Mouse (Mus musculus): Measurements from ENCODE around the gene Nars2.
"Not testable (repeated sequence)": the region's sequence is repeated elsewhere in the genome, so short reads cannot be mapped to it uniquely, and the experiment has no call there.

Nars2 gene

GRCm38 (mm10) chr7:96943715-96944377, 7.5 kb upstream of the Nars2 start:
- Histone ChIP-seq H3K27me3 (ENCODE audit: control insufficient read depth, insufficient read depth, low read length, poor library complexity, severe bottlenecking) (no peaks in the 10 kb centered on the region), H3K36me3 (ENCODE audit: control insufficient read depth, insufficient read depth, low read length, poor library complexity, severe bottlenecking) (no peaks in the 10 kb centered on the region)
- DNase-seq (ENCODE audit: low read depth, low spot score), result no peak

GRCm38 (mm10) chr7:96946501-96946900, 4.8 kb upstream of the Nars2 start:
- H3K36me3 ChIP-seq (ENCODE audit: control insufficient read depth, insufficient read depth, low read length, poor library complexity, severe bottlenecking); DNase-seq (ENCODE audit: low read depth, low spot score); H3K27me3 ChIP-seq (ENCODE audit: control insufficient read depth, insufficient read depth, low read length, poor library complexity, severe bottlenecking): not testable (repeated sequence)

- peak; percentile 19 for DNase-seq (ENCODE audit: low read depth, low spot score)
- H3K27me3 ChIP-seq (ENCODE audit: control insufficient read depth, insufficient read depth, low read length, poor library complexity, severe bottlenecking), result no peaks in the 10 kb centered on the region
- H3K36me3 ChIP-seq (ENCODE audit: control insufficient read depth, insufficient read depth, low read length, poor library complexity, severe bottlenecking), result 0 out of 2 replicates have a peak, but pooled peaks cover 1% of the 10 kb centered on the region
These were observed 789 bp downstream of the Nars2 start for GRCm38 (mm10) chr7:96952094-96952493.

GRCm38 (mm10) chr7:96959168-96959567, 7.9 kb downstream of the Nars2 start:
- peaks cover 4% of the 10 kb centered on the region; the same call in 1 of the 2 replicates for H3K36me3 ChIP-seq (ENCODE audit: control insufficient read depth, insufficient read depth, low read length, poor library complexity, severe bottlenecking)
- DNase-seq (ENCODE audit: low read depth, low spot score), result no peak
- H3K27me3 ChIP-seq (ENCODE audit: control insufficient read depth, insufficient read depth, low read length, poor library complexity, severe bottlenecking), result no peaks in the 10 kb centered on the region

GRCm38 (mm10) chr7:96967188-96967587, 15.9 kb downstream of the Nars2 start:
- H3K36me3 ChIP-seq (ENCODE audit: control insufficient read depth, insufficient read depth, low read length, poor library complexity, severe bottlenecking), result no peaks in the 10 kb centered on the region
- no peak for DNase-seq (ENCODE audit: low read depth, low spot score)
- no peaks in the 10 kb centered on the region for H3K27me3 ChIP-seq (ENCODE audit: control insufficient read depth, insufficient read depth, low read length, poor library complexity, severe bottlenecking)

- peak; percentile 78 for DNase-seq (ENCODE audit: low read depth, low spot score)
- H3K27me3 ChIP-seq (ENCODE audit: control insufficient read depth, insufficient read depth, low read length, poor library complexity, severe bottlenecking), result no peaks in the 10 kb centered on the region
- H3K36me3 ChIP-seq (ENCODE audit: control insufficient read depth, insufficient read depth, low read length, poor library complexity, severe bottlenecking), result no peaks in the 10 kb centered on the region
These were observed 19.1 kb downstream of the Nars2 start for GRCm38 (mm10) chr7:96970359-96970758.

- no peak for DNase-seq (ENCODE audit: low read depth, low spot score)
These were observed 20.0 kb downstream of the Nars2 start for GRCm38 (mm10) chr7:96971027-96971996.

GRCm38 (mm10) chr7:96972138-96972904, 21.0 kb downstream of the Nars2 start:
- no peak for DNase-seq (ENCODE audit: low read depth, low spot score)
- Histone ChIP-seq H3K27me3 (ENCODE audit: control insufficient read depth, insufficient read depth, low read length, poor library complexity, severe bottlenecking) (no peaks in the 10 kb centered on the region), H3K36me3 (ENCODE audit: control insufficient read depth, insufficient read depth, low read length, poor library complexity, severe bottlenecking) (no peaks in the 10 kb centered on the region)

More at GRCm38 (mm10) chr7:96971027-96971996, 20.0 kb downstream of the Nars2 start:
- no peaks in the 10 kb centered on the region for H3K27me3 ChIP-seq (ENCODE audit: control insufficient read depth, insufficient read depth, low read length, poor library complexity, severe bottlenecking)
- no peaks in the 10 kb centered on the region for H3K36me3 ChIP-seq (ENCODE audit: control insufficient read depth, insufficient read depth, low read length, poor library complexity, severe bottlenecking)

GRCm38 (mm10) chr7:96975914-96976313, 24.6 kb downstream of the Nars2 start:
- no peak for DNase-seq (ENCODE audit: low read depth, low spot score)
- no peaks in the 10 kb centered on the region for H3K27me3 ChIP-seq (ENCODE audit: control insufficient read depth, insufficient read depth, low read length, poor library complexity, severe bottlenecking)
- no peaks in the 10 kb centered on the region; the same call in 1 of the 2 replicates for H3K36me3 ChIP-seq (ENCODE audit: control insufficient read depth, insufficient read depth, low read length, poor library complexity, severe bottlenecking)

GRCm38 (mm10) chr7:96977209-96977608, 25.9 kb downstream of the Nars2 start:
- Histone ChIP-seq H3K27me3 (ENCODE audit: control insufficient read depth, insufficient read depth, low read length, poor library complexity, severe bottlenecking) (no peaks in the 10 kb centered on the region), H3K36me3 (ENCODE audit: control insufficient read depth, insufficient read depth, low read length, poor library complexity, severe bottlenecking) (no peaks in the 10 kb centered on the region; the same call in 1 of the 2 replicates)
- DNase-seq (ENCODE audit: low read depth, low spot score), result no peak

- Histone ChIP-seq H3K27me3 (ENCODE audit: control insufficient read depth, insufficient read depth, low read length, poor library complexity, severe bottlenecking) (no peaks in the 10 kb centered on the region), H3K36me3 (ENCODE audit: control insufficient read depth, insufficient read depth, low read length, poor library complexity, severe bottlenecking) (no peaks in the 10 kb centered on the region; the same call in 1 of the 2 replicates)
- no peak for DNase-seq (ENCODE audit: low read depth, low spot score)
These were observed 30.1 kb downstream of the Nars2 start for GRCm38 (mm10) chr7:96981366-96981765.

GRCm38 (mm10) chr7:96983660-96984347, 32.5 kb downstream of the Nars2 start:
- no peak for DNase-seq (ENCODE audit: low read depth, low spot score)
- Histone ChIP-seq H3K36me3 (ENCODE audit: control insufficient read depth, insufficient read depth, low read length, poor library complexity, severe bottlenecking) (no peaks in the 10 kb centered on the region), H3K27me3 (ENCODE audit: control insufficient read depth, insufficient read depth, low read length, poor library complexity, severe bottlenecking) (no peaks in the 10 kb centered on the region)

- H3K36me3 ChIP-seq (ENCODE audit: control insufficient read depth, insufficient read depth, low read length, poor library complexity, severe bottlenecking), result no peaks in the 10 kb centered on the region
- no peak for DNase-seq (ENCODE audit: low read depth, low spot score)
These were observed 34.5 kb downstream of the Nars2 start for GRCm38 (mm10) chr7:96985798-96986197.

GRCm38 (mm10) chr7:96986795-96987445, 35.6 kb downstream of the Nars2 start:
- DNase-seq (ENCODE audit: low read depth, low spot score), result peak; percentile 4
- Histone ChIP-seq H3K36me3 (ENCODE audit: control insufficient read depth, insufficient read depth, low read length, poor library complexity, severe bottlenecking) (no peaks in the 10 kb centered on the region), H3K27me3 (ENCODE audit: control insufficient read depth, insufficient read depth, low read length, poor library complexity, severe bottlenecking) (no peaks in the 10 kb centered on the region)

More at GRCm38 (mm10) chr7:96985798-96986197, 34.5 kb downstream of the Nars2 start:
- H3K27me3 ChIP-seq (ENCODE audit: control insufficient read depth, insufficient read depth, low read length, poor library complexity, severe bottlenecking), result no peaks in the 10 kb centered on the region

All from splenic B cell, adult 2 months (primary cell).